In genomic region chr12:82339221-82339861, GRCm38 (mm10) we compare ENCODE assay signal across 8 mouse cellular contexts.
A peak's percentile ranks its signal among the peaks of the same experiment; 100 is the strongest.
DNase-seq lines count a peak whose midpoint lies in the region; ATAC-seq lines count a peak whose summit lies in the region.

No protein-coding gene starts in this region.

- 8% methylated on average over 18 of the region's 18 CpGs for WGBS in forebrain, embryonic 14.5 days
- WGBS in hindbrain, embryonic 12.5 days = 42% methylated on average over 18 of the region's 18 CpGs
- 18% methylated on average over 18 of the region's 18 CpGs for WGBS in midbrain, embryonic 14.5 days

- peak overlapping the region; percentile 3 for H3K4me3 ChIP-seq in forebrain, embryonic 14.5 days (ENCODE audit: low read depth, low read length)
- H3K4me3 ChIP-seq in hindbrain, embryonic 12.5 days = peak overlapping the region; percentile 13
- peak overlapping the region; percentile 14 for H3K4me3 ChIP-seq in midbrain, embryonic 14.5 days (replicated peaks; ENCODE audit: low read depth, low read length)

- H3K27me3 ChIP-seq in forebrain, embryonic 14.5 days (replicated peaks; ENCODE audit: control insufficient read depth, insufficient read depth, low read length) = no peaks in the 10 kb centered on the region
- H3K27me3 ChIP-seq in hindbrain, embryonic 12.5 days = no peaks in the 10 kb centered on the region
- no peaks in the 10 kb centered on the region for H3K27me3 ChIP-seq in midbrain, embryonic 14.5 days (ENCODE audit: control insufficient read depth, insufficient read depth, low read length)

- DNase-seq in heart, adult 11 months = peak; percentile 94
- no peak for DNase-seq in heart, postnatal 25 days (ENCODE audit: low spot score)
- DNase-seq in forebrain, embryonic 14.5 days (ENCODE audit: low spot score) = peak; percentile 66
- peak; percentile 42 to 46 for DNase-seq in left cerebral cortex, postnatal 10 days (ENCODE audit: extremely low spot score in 1 of 2, low spot score in 2 of 2)
- DNase-seq in midbrain, embryonic 14.5 days = peak; percentile 62
- no peak for DNase-seq in ovary, postnatal 14 days (ENCODE audit: low spot score)
- no peak for DNase-seq in ovary, adult 18-20 months (ENCODE audit: low spot score)

- ATAC-seq in forebrain, embryonic 14.5 days = peak; percentile 54; the same call in 1 of the 2 replicates
- no peak for ATAC-seq in hindbrain, embryonic 12.5 days (ENCODE audit: low FRiP score)
- ATAC-seq in midbrain, embryonic 14.5 days (ENCODE audit: low FRiP score, low TSS enrichment) = no peak; the same call in 1 of the 2 replicates

- H3K4me1 ChIP-seq in forebrain, embryonic 14.5 days (ENCODE audit: control insufficient read depth, insufficient read depth, low read length) = peaks cover 15% of the 10 kb centered on the region
- H3K4me1 ChIP-seq in hindbrain, embryonic 12.5 days = peaks cover 22% of the 10 kb centered on the region
- H3K4me1 ChIP-seq in midbrain, embryonic 14.5 days (ENCODE audit: control insufficient read depth, insufficient read depth, low read length) = peaks cover 13% of the 10 kb centered on the region

- peak overlapping the region; percentile 52; the same call in 1 of the 2 replicates for H3K27ac ChIP-seq in forebrain, embryonic 14.5 days (ENCODE audit: low read depth, low read length)
- H3K27ac ChIP-seq in hindbrain, embryonic 12.5 days = peak overlapping the region; percentile 6
- peak overlapping the region; percentile 39; the same call in 1 of the 2 replicates for H3K27ac ChIP-seq in midbrain, embryonic 14.5 days (replicated peaks; ENCODE audit: low read depth, low read length)

- no peaks in the 10 kb centered on the region for H3K9me3 ChIP-seq in forebrain, embryonic 14.5 days (replicated peaks; ENCODE audit: control insufficient read depth, low read length)
- H3K9me3 ChIP-seq in hindbrain, embryonic 12.5 days (replicated peaks) = no peaks in the 10 kb centered on the region
- no peaks in the 10 kb centered on the region for H3K9me3 ChIP-seq in midbrain, embryonic 14.5 days (ENCODE audit: control insufficient read depth, low read length)

- peak overlapping the region; percentile 50 for H3K4me2 ChIP-seq in forebrain, embryonic 14.5 days (ENCODE audit: low read length)
- H3K4me2 ChIP-seq in hindbrain, embryonic 12.5 days (replicated peaks) = peak overlapping the region; percentile 42
- peak overlapping the region; percentile 49 for H3K4me2 ChIP-seq in midbrain, embryonic 14.5 days (ENCODE audit: low read length)

- intact Hi-C loops in heart, postnatal 25 days (cut with DNase I) = no loop called here
- intact Hi-C loops in left cerebral cortex, postnatal 10 days (cut with DNase I) = loop anchor here (5.0 kb wide), 1 partner anchor 33 kb away; no protein-coding TSS in a partner anchor

- peak overlapping the region; percentile 52 for H3K9ac ChIP-seq in forebrain, embryonic 14.5 days (ENCODE audit: low read length)
- peak overlapping the region; percentile 8; the same call in 1 of the 2 replicates for H3K9ac ChIP-seq in hindbrain, embryonic 12.5 days
- peak overlapping the region; percentile 31 for H3K9ac ChIP-seq in midbrain, embryonic 14.5 days (replicated peaks; ENCODE audit: low read length)

- peaks cover 6% of the 10 kb centered on the region; the same call in 1 of the 2 replicates for H3K36me3 ChIP-seq in forebrain, embryonic 14.5 days (ENCODE audit: control insufficient read depth, insufficient read depth, low read length)
- peaks cover 5% of the 10 kb centered on the region; the same call in 1 of the 2 replicates for H3K36me3 ChIP-seq in hindbrain, embryonic 12.5 days
- H3K36me3 ChIP-seq in midbrain, embryonic 14.5 days (ENCODE audit: control insufficient read depth, insufficient read depth, low read length) = no peaks in the 10 kb centered on the region

Comparison
In these comparisons a context has a peak if more than half of its experiments do, and no peak if none do; other contexts are left out.
1. DNase-seq: peak in heart, adult 11 months (single experiment), forebrain, embryonic 14.5 days (single experiment), left cerebral cortex, postnatal 10 days (2 of 2) and midbrain, embryonic 14.5 days (single experiment); none in heart, postnatal 25 days (single experiment), ovary, postnatal 14 days (single experiment) and ovary, adult 18-20 months (single experiment).
2. Peak in every context shown above with its lines, with median percentiles within 50 percentile points of each other: H3K27ac ChIP-seq, H3K4me2 ChIP-seq, H3K4me3 ChIP-seq and H3K9ac ChIP-seq.